Mouse (Mus musculus) mouse embryonic stem cell (cell line): Measurements from ENCODE around the gene Zfp541.

Experiments
- in situ Hi-C, 2 experiments: fragments of 300-500 bp; cut with MboI; formaldehyde crosslinking; loops; 1 replicate in 1 of 2; 3 replicates in 1 of 2; pipeline ENCODE4 v1.14.3; 2019 to 2020; ENCODE audit warnings: low sequenced_read_pairs in 2 of 2, low pct_unique_long_range_greater_than_20kb in 1 of 2, mixed read lengths in 1 of 2; ENCODE audit not compliant: unreplicated experiment in 1 of 2

The Zfp541 gene

GRCm38 (mm10) chr7:16108886-16109542 lies 47.4 kb downstream of the Zfp541 start:
- in situ Hi-C loops, result no loop called here

DNA sequence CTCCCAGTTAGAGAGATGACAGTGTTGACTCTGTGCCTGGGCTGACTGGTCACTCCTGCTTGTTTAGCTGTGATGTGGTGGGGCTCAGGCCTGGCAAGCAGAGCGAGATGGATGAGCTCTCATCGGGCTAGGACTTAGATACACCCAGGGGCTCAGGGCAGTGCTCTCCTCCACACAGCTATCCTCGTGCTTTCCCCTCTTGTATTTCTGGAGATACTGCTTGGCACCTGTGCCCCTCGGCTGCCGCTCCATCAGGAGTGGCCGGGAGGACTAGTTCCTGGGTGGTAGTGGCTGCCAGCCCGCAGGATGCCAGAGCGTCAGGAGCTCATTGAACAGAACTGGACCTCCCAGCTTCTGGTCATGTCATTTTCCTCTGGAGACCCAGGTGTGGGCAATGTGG lies 48.5 kb downstream of the Zfp541 start:
- in situ Hi-C loops, result no loop called here

DNA sequence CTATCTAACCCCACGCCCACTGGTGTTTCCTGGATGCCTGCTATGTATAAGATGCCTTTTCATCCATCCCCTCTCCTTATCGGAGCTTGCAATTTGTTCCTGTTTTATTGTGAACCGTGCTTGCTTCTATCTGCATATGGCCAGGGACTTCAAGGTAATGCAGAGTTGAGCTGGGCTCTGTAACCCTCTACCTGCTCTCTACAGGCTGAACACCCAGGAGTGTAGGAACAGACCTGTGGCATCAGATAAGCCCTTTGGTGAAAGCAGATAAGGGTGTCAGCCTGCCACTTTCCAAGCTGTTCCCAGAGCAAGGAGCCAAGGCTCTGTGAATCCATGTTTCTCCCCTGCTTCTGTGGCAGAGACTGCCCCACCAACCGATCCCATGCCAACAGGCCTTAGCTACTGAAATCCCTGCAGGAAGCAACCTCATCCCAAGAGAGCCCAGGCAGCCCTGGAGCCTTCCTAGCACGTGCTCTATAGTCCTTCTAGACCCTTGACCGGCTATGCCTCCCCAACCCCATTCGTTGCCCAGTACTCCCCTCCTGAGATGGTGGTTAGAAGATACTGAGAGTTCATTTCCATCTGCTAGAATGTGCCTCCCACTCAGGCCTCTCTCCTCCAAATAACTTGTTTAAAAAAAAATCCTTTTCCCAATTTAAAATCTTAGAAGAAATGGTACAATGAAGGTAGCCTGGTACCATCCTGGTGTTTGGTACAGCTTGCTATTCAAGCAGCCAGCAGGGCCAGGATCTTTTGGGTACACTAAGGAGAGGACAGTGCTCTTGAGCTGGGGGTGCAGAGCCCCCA lies 49.9 kb downstream of the Zfp541 start:
- in situ Hi-C loops, result no loop called here

GRCm38 (mm10) chr7:16116418-16116817 lies 54.8 kb downstream of the Zfp541 start:
- in situ Hi-C loops, result no loop called here

GRCm38 (mm10) chr7:16117100-16117499 lies 55.5 kb downstream of the Zfp541 start:
- in situ Hi-C loops, result no loop called here

DNA sequence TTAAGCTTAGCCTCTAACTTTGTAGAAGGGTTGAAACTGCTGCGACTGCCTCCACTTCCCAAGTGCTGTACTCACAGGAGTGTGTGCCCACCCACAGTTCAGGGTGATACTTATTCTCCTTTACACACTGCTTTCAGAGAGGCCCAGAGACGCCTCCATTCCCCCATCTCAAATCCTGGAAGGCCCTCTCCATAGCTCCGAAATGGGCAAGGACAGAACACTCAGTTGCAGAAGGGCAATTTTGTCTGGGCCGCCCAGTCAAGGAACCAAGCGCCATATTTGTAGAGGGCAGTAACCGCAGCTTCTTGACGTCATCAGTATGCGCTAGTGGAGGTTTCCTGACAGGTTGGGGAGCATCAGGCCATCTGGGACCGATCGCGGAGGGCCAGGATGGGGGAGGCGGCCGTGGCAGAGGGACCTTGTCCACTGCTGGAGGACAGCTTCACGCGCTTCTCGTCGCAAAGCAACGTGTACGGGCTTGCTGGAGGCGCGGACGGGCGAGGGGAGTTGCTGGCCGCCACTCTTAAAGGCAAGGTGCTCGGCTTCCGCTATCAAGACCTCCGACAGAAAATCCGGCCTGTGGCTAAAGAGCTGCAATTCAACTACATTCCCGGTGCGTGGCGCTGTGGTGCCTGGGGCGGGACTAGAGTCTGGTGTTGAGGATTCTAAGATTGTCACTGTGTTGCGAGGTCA lies 58.1 kb downstream of the Zfp541 start, which contains the start of gene Kptn:
Gene Kptn (plus strand): TSS at position 327 of the 693 bp plus-strand sequence.
- in situ Hi-C loops, result no loop called here

GRCm38 (mm10) chr7:16120262-16120600 lies 58.6 kb downstream of the Zfp541 start:
- in situ Hi-C loops, result no loop called here

GRCm38 (mm10) chr7:16125829-16126228 lies 64.2 kb downstream of the Zfp541 start:
- in situ Hi-C loops, result no loop called here

- in situ Hi-C loops, result no loop called here
These were observed 66.7 kb downstream of the Zfp541 start for GRCm38 (mm10) chr7:16128344-16128743.

- in situ Hi-C loops, result no loop called here
These were observed 67.3 kb downstream of the Zfp541 start for GRCm38 (mm10) chr7:16128899-16129298.

DNA sequence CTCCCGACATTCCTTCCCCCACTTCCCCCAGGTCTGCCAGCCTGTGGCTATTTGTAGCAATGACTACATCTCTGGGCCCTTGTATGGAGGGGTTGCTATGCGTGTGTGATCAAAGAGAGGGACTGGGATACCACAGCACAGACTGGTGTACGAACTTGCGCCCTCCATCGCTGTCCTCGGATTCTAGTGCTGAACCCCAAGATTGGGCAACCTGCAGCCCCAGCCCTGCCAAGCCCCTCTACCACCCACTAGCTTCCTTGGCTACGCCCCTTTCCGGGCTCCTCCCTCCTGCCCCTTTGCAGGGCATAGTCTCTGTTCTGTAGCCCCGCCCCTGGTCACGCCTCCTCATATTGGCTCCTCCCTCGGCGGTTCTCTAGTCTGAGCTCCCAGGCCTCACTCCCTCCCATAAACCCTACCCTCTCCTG lies 67.8 kb downstream of the Zfp541 start, which contains the start of gene Slc8a2:
Gene Slc8a2 (plus strand): TSS at position 406 of the 425 bp plus-strand sequence.
- in situ Hi-C loops, result no loop called here

GRCm38 (mm10) chr7:16129846-16130691 lies 68.5 kb downstream of the Zfp541 start:
- in situ Hi-C loops, result no loop called here

- in situ Hi-C loops, result no loop called here
These were observed 69.5 kb downstream of the Zfp541 start for GRCm38 (mm10) chr7:16130956-16131634.

GRCm38 (mm10) chr7:16132161-16132581 lies 70.6 kb downstream of the Zfp541 start:
- in situ Hi-C loops, result no loop called here

GRCm38 (mm10) chr7:16132926-16133325 lies 71.3 kb downstream of the Zfp541 start:
- in situ Hi-C loops, result no loop called here

DNA sequence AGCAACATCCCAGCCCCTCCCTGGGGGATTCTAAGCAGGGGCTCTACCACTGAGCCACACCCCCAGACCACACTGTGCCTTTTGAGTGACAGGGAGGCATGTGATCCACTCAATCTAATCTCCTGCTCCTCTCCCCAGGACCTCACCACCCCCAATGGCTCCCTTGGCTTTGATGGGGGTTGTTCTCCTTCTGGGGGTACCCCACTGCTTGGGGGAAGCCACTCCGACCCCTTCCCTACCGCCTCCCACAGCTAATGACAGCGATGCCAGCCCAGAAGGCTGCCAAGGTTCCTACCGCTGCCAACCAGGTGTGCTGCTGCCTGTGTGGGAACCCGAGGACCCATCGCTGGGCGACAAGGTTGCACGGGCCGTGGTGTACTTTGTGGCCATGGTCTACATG lies 72.1 kb downstream of the Zfp541 start:
- in situ Hi-C loops, result no loop called here

GRCm38 (mm10) chr7:16134951-16135392 lies 73.4 kb downstream of the Zfp541 start:
- in situ Hi-C loops, result no loop called here
